Mouse (Mus musculus) Patski (cell line): Measurements from ENCODE around the gene Ppp2r5e. TPM values are rescaled to one million over a fixed set of nuclear protein-coding genes. Genes with fewer than 3 reads are reported as not detected.

Experiments used
- ATAC-seq: fragments of 100-300 bp; one replicate; pipeline ENCODE4 v1.8.0; 2021
- CTCF ChIA-PET: fragments of 350-600 bp; sonication (Branson Sonifier 250); formaldehyde crosslinking; loops from one replicate; lab custom pipeline; 2022; ENCODE audit warnings: inconsistent platforms; lab: Charles Lee
- POLR2A ChIA-PET: fragments of 350-600 bp; sonication (Branson Sonifier 250); formaldehyde crosslinking; loops from one replicate; lab custom pipeline; 2022; ENCODE audit warnings: antibody characterized with exemption, inconsistent platforms; lab: Charles Lee
- DNase-seq: peaks from one replicate; pipeline ENCODE4 v3.0.0-alpha.2; 2011; ENCODE audit warnings: low read depth, low spot score
- H3K27me3 ChIP-seq: fragments of 371-371 bp; one replicate; pipeline ENCODE4 v1.5.1; 2021
- CTCF ChIP-seq: fragments of 100-300 bp; IDR thresholded peaks from one replicate; pipeline ENCODE4 v1.5.1; 2021
- in situ Hi-C: fragments of 300-500 bp; cut with MboI; formaldehyde crosslinking; loops from 3 replicates; pipeline ENCODE4 v1.11.1; 2018; ENCODE audit warnings: low pct_unique_long_range_greater_than_20kb, mixed read lengths
- polyA plus RNA-seq: library from polyadenylated mRNA; unstranded; gene quantifications from one replicate; pipeline ENCODE4 v1.2.3, GENCODE M21; 2021

The Ppp2r5e gene
- polyA plus RNA-seq, 1 experiment from 2014 or later, result 51.4 TPM

DNA sequence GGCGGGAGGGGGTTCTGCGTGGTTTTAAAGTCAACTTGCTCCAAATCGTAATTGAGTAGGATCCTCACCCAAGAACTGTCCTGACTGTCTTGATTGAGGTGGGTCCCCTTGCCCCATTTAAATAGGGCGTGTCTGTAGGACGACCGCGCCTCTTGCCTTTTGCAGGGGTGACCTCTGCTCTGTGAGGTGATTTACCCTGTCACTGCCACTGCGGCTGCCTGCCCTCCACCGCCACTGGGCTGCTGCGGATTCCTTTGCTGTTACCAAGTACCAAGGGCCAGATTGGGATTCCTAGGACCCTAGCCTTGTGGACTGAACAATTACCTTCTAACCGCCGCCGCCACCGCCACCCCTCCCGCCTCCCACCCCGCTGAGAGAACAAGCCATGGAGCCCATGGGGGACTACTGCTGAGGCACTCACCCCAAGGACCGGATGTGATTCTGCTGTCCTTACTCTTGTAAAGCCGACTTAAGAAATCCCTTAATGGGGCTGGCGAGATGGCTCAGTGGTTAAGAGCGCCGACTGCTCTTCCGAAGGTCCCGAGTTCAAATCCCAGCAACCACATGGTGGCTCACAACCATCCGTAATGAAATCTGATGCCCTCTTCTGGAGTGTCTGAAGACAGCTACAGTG is 20.2 kb upstream of the Ppp2r5e start:
- DNase-seq, result no peak
- no peaks in the 10 kb centered on the region for H3K27me3 ChIP-seq
- in situ Hi-C loops, result no loop called here
- CTCF ChIA-PET, result no interaction called here
- no peak for TF ChIP-seq CTCF
- ATAC-seq, result no peak
- POLR2A ChIA-PET, result no interaction called here

GRCm38 (mm10) chr12:75615556-75615955 is 19.5 kb upstream of the Ppp2r5e start:
- DNase-seq (no peak), ATAC-seq (no peak)
- POLR2A ChIA-PET, result no interaction called here
- in situ Hi-C loops, result no loop called here
- no peak for TF ChIP-seq CTCF
- CTCF ChIA-PET, result no interaction called here
- no peaks in the 10 kb centered on the region for H3K27me3 ChIP-seq

GRCm38 (mm10) chr12:75612711-75613110 is 16.7 kb upstream of the Ppp2r5e start:
- TF ChIP-seq CTCF, result no peak
- in situ Hi-C loops, result no loop called here
- H3K27me3 ChIP-seq, result no peaks in the 10 kb centered on the region

GRCm38 (mm10) chr12:75599490-75599889 is 3.4 kb upstream of the Ppp2r5e start:
- DNase-seq, result no peak
- POLR2A ChIA-PET, result no interaction called here
- no peaks in the 10 kb centered on the region for H3K27me3 ChIP-seq
- no peak for ATAC-seq
- CTCF ChIA-PET, result no interaction called here
- no peak for TF ChIP-seq CTCF
- in situ Hi-C loops, result loop anchor here (5.0 kb wide), 1 partner anchor 132 kb away; no protein-coding TSS in a partner anchor

More at GRCm38 (mm10) chr12:75612711-75613110, 16.7 kb upstream of the Ppp2r5e start:
- ATAC-seq (no peak), DNase-seq (no peak)
- CTCF ChIA-PET, result no interaction called here
- POLR2A ChIA-PET, result no interaction called here

DNA sequence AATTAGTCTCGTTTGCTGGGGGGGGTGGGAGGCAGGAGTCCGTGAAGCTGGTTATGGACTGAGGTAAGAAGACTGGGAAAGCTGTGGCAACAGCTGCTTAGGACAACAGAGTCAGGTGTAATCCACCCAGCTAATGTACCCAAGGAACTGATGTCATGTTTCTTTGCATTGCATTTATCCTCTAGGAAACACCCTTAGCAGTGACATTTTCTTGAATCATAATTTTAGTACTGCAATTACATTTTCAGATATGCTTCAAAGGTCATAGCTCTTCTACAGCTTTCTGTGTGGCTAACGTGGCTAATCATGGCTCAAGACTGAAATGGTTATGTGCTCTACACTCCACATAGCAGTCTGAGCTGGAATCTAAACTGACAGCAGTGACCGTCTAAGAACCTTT is 2.9 kb upstream of the Ppp2r5e start:
- H3K27me3 ChIP-seq, result no peaks in the 10 kb centered on the region
- ChIA-PET POLR2A (no interaction called here), CTCF (no interaction called here)
- DNase-seq (no peak), ATAC-seq (no peak)
- no peak for TF ChIP-seq CTCF
- in situ Hi-C loops, result loop anchor here (5.0 kb wide), 1 partner anchor 132 kb away; no protein-coding TSS in a partner anchor

DNA sequence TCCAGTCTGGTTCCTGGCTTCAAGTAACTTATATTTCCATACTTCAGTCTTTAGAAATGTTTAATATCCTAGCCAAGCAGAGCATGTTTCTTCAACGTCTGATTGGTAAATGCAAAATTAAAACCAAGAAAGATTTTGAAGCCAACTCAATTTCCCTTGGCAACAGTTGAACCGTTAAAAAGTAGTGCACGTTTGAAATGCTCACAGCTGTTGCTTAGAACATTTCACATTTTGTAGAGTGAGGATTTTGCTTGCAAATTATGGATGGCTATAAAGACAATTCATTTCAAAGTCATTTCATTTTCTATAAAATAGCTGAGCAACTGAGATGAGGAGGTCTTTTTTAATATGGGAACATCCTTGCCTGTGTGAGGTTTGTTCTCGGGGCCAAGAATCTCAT is 1.7 kb upstream of the Ppp2r5e start:
- ATAC-seq, result no peak
- no peak for DNase-seq
- no peak for TF ChIP-seq CTCF
- in situ Hi-C loops, result loop anchor here (5.0 kb wide), 1 partner anchor 130 kb away; no protein-coding TSS in a partner anchor
- ChIA-PET CTCF (no interaction called here), POLR2A (no interaction called here)
- no peaks in the 10 kb centered on the region for H3K27me3 ChIP-seq

DNA sequence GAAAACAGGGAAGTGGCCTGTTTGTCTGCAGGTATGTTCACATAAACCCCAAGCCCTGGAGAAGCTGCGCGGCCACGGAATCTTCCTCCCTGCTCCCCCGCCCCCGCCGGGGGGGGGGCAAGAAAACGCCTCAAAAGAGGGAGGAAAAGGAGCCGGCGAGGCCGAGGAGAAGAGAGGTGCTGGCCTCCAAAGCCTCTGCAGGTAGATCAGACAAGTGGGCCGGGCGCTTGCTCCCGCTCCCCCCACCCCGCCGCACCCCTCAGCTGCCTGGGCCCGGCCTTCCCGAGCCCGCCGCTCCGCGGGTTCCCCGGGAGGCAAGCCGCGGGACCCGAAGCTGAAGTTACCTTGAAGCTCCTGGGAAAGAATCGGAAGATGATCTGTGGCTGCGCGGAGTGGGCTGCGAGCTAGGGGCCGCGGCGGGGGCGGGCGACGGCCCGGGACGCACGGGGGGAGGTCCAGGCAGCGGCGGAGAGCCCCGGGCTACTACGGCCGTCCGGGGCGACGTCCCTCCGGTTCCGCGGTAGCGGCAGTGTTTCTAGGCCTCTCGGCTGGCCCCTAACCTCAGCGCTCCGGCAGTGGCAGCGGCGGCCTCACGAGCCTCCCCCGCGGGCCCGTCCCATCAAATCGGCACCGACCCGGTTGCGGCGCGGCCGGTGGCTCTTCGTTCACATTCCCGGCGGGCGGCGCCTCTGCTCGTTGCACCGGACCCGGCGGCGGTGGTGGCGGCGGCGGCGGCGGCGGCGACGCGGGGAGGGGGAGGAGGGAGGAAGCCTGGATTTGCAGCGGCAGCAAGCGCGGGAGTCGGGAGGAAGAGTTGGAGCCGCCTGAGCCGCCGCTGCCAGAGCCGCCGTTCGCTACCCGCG is 523 bp downstream of the Ppp2r5e start:
- ChIA-PET CTCF (interaction anchor here (1.2 to 1.4 kb wide), 3 partner anchors 8 to 53 kb away, joined by 3 to 4 read pairs (median 3); no protein-coding TSS in a partner anchor), POLR2A (interaction anchor here (0.7 to 1.3 kb wide), 2 partner anchors 25 to 63 kb away, joined by 3 read pairs; no protein-coding TSS in a partner anchor)
- no peak for TF ChIP-seq CTCF
- ATAC-seq (peak; percentile 20), DNase-seq (no peak)
- H3K27me3 ChIP-seq, result no peaks in the 10 kb centered on the region
- in situ Hi-C loops, result loop anchor here (5.0 kb wide), 1 partner anchor 128 kb away; no protein-coding TSS in a partner anchor

- ChIA-PET CTCF (interaction anchor here (0.8 to 1.2 kb wide), 2 partner anchors 8 to 25 kb away, joined by 3 read pairs; no protein-coding TSS in a partner anchor), POLR2A (no interaction called here)
- DNase-seq (no peak), ATAC-seq (no peak)
- no peak for TF ChIP-seq CTCF
- in situ Hi-C loops, result no loop called here
- no peaks in the 10 kb centered on the region for H3K27me3 ChIP-seq
Observed at GRCm38 (mm10) chr12:75594404-75594803, 1.6 kb downstream of the Ppp2r5e start.

DNA sequence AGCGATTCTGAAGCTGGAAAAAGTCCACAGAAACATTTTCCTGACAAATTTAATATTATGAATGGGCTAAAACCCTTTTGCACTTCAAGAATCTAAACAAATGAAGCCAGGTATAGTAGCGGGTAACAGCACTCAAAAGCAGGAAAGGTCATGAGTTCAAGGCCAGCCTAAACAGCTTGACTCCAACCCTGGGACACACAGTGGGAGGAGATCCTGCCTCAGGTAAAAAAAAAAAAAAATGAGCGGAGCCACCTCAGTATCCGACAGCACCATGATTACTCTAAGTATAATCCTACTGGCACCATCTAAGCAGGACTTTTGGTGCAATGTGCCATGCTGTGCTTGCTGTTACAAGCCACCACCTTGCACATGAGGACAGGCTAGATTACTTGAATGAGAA is 2.2 kb downstream of the Ppp2r5e start:
- no peak for TF ChIP-seq CTCF
- ChIA-PET CTCF (no interaction called here), POLR2A (no interaction called here)
- ATAC-seq (no peak), DNase-seq (no peak)
- no peaks in the 10 kb centered on the region for H3K27me3 ChIP-seq
- in situ Hi-C loops, result no loop called here

DNA sequence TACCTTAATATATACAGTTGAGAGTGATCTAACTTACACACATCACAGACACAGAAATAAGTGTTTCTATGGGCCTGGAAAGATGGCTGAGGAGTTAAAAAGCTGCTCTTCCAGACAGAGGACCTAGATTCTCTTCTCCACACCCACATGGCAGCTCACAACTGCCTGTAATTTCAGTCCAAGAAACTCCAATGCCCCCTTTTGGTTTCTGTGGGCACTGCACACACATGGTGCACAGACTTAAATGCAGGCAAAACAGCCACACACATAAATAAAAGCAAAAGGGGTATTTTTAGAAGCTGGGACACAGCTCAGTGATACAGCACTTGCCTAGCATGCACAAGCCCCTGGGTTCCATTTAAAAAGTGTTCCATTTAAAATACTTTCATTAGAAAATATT is 8.5 kb downstream of the Ppp2r5e start:
- H3K27me3 ChIP-seq, result no peaks in the 10 kb centered on the region
- in situ Hi-C loops, result no loop called here
- ATAC-seq (no peak), DNase-seq (no peak)
- CTCF ChIA-PET, result interaction anchor here (0.7 to 1.8 kb wide), 4 partner anchors 9 to 65 kb away, joined by 3 to 9 read pairs (median 4); partner anchors contain the start of gene Ppp2r5e
- no peak for TF ChIP-seq CTCF
- POLR2A ChIA-PET, result no interaction called here

DNA sequence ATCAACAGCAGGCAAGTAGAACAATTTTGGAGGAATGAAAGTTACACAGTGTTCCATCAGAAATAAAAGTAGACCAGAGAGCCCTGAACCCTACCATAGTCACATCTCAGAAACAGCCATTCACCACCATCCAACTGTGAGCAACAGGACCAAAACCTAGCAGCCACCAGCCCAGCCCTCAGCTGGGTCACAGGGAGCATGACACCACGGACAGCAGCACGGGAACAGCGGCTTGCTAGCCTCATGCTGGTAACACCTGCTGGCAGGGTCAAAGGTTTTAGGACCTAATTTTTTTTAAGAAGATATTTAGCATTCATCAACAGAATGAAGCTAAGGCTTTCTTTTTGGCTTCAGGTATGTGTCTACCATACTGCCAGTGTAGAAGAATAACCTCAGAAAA is 12.3 kb downstream of the Ppp2r5e start:
- TF ChIP-seq CTCF, result no peak
- DNase-seq, result no peak
- no peak for ATAC-seq
- in situ Hi-C loops, result no loop called here
- CTCF ChIA-PET, result no interaction called here
- POLR2A ChIA-PET, result interaction anchor here (0.7 kb wide), 1 partner anchor 79 kb away, joined by 4 read pairs; no protein-coding TSS in a partner anchor
- no peaks in the 10 kb centered on the region for H3K27me3 ChIP-seq
